Mouse (Mus musculus) adrenal gland, postnatal 14 days (tissue): Measurements from ENCODE around the gene Rpl27a. TPM values are rescaled to one million over a fixed set of nuclear protein-coding genes. Genes with fewer than 3 reads are reported as not detected.

Source experiments
- DNase-seq: peaks from one replicate; pipeline ENCODE4 v3.0.0; 2021; ENCODE audit warnings: mixed read lengths
- long read RNA-seq, 2 experiments: library from polyadenylated mRNA; stranded (forward); transcript quantifications; one replicate each; pipeline ENCODE4 v2.0.0; 2021
- total RNA-seq: library from RNA; stranded (reverse); gene quantifications from 2 replicates; pipeline ENCODE4 v1.2.3, GENCODE M21; 2021

Gene Rpl27a
- 244 and 276 TPM in 2 replicates for total RNA-seq
- long read RNA-seq, experiment 1, transcript Rpl27a-203 (5 exons, 1,158 nt) = major isoform, 307 of 321 reads
- long read RNA-seq, experiment 1, partial matches to known transcripts = 8 of 321 reads
- long read RNA-seq, experiment 1, other reads (novel, unspliced or antisense) = 5 of 321 reads
- long read RNA-seq, experiment 2, transcript Rpl27a-203 (5 exons, 1,158 nt) = major isoform, 317 of 336 reads
- long read RNA-seq, experiment 2, partial matches to known transcripts = 13 of 336 reads
- long read RNA-seq, experiment 2, other reads (novel, unspliced or antisense) = 5 of 336 reads

GRCm38 (mm10) chr7:109518838-109519696 is at the start of gene Rpl27a:
Rpl27a (plus strand) TSS chr7:109519147.
- DNase-seq = peak; percentile 99

- no peak for DNase-seq
Measured at GRCm38 (mm10) chr7:109470700-109471099, 48.2 kb upstream of the Rpl27a start.

GRCm38 (mm10) chr7:109477926-109478325 is 41.0 kb upstream of the Rpl27a start:
- DNase-seq = peak; percentile 40

DNA sequence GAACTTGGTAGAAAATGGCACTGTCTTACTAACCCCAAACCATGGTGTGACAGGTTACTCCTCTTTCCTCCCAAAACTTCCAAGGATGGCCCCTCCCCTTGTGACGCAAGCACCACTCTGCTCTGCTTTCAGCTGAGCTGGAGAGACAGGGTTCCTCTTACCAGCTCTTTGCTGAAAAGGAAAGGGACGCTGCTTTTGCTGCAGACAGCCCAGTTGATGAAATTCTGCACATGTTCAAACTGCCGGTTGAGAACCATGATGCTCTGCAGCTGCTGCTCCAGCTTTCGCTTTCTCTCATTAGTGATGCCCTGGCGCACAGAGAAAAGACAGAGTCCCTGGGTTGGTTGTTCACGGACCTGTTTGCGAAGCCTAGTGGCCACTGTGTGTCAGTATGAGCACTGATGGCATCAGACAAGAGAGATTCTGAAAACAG is 38.2 kb upstream of the Rpl27a start:
- peak; percentile 52 for DNase-seq

DNA sequence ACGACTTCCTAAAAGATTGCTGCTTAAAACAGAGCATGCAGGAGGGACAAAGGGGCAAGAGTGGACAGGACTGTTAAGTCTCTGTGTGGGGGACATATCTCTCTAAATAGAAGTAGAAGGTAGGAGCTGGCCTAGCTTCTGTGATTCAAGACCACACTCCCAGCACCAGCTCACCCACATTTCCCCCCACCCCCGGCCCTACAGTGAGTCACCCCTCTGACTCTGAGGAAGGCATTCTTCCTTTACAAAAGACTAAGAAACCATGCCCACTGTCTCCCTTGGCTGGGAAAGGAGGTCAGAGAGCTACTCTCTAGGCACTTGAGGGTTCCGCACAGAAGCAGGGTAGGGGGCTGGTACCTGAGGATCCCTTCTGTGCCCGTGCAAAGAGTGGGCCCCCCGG is 34.7 kb upstream of the Rpl27a start:
- DNase-seq = no peak

DNA sequence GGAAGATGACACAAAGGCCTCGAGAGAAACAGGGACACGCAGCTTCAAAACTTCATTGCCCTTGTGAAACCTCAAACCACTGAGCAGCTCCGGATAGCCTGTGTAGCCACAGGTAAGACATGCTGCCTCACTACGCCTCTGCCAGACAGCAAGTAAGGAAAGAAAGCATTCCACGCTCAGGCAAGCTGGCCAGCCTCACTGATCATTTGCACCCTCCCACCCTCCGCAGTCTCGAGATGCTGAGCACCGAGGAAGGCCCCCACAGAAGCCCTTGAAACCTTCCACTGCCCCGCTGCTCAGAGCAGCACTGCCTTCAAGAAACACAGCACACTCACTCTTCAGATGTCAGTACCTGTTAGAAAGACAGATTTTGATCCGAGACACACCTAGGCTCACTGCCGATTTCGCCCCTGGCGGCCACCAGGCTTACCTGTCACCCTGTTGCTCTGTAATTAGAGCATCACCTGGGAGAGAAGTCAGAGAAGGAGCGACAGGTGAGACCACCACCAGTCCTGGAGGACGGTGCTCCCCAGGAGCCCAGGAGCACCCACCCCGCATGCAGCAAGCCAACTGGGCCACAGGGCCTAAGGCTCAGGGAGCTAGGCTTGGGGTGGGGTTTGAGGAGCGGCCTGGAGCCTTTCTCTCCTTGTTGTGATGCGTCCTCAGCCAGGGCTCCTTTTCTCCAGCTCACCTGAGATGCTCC is 26.2 kb upstream of the Rpl27a start:
- no peak for DNase-seq

DNA sequence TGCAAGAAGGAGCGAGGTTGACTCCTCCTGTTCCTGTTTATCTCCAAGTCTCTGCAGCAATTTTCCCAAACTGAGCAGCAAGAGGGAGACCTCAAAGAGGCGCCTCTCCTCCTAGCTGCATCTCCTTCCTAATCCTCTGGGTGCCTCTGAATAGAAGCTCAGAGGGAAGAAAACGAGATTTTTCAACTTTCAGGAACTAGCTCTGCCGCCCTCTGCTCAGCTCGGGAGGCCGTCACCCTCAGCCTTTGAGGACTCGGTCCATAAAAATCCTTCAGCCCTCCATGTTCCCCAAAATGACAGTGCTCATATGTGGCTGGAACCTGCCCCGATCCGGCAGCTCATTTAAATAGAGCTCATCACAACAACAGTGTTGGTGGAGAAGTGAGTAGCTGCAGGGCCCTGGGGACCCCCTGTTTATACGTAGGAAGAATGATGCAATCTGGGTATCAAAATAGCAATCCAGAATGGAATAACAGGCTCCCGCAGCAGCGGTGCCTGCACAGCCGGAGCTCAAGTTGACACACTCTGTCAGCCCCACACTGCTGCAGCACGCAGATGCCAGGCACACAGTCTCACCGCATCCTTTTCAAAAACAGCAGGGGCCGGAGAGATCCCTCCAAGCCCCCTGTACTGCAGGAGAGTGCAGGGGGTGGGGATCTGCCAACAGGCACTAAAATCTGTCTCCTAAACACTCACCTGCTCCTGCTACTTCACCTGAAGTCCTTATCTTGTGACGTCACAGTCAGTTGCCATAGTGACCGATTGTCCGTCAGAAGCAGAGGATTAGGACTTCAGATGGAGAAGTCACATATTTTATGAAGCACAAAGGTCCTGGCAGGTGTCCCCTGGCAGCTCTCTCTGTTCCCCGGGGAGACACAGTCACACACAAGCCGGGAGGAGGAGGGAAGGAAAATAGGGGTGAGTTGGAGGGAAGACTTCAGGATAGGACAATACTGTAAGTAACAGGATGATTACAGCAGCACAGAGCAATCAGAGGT is 25.3 kb upstream of the Rpl27a start:
- DNase-seq = peak; percentile 68

DNA sequence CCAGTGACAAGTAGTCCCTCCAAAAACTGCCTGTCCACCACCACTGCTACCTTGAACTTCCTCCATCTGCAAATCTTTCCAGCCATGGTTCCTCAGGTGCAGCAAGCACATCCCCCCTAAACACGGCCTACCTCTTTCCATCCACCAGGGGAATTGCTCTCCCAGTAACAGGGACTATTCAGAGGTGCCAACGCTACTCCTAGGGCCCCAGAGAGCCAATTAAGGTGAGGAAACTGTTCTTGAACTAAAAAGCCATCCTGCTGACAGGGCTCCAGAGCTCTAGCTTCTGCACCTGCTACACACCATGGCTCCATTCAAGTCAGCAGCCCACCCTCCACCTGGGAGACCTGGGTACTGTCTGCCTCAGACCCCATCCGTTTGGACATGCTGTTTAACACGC is 21.4 kb upstream of the Rpl27a start:
- DNase-seq = no peak

- peak; percentile 21 for DNase-seq
Measured at GRCm38 (mm10) chr7:109507119-109507518, 11.8 kb upstream of the Rpl27a start.

DNA sequence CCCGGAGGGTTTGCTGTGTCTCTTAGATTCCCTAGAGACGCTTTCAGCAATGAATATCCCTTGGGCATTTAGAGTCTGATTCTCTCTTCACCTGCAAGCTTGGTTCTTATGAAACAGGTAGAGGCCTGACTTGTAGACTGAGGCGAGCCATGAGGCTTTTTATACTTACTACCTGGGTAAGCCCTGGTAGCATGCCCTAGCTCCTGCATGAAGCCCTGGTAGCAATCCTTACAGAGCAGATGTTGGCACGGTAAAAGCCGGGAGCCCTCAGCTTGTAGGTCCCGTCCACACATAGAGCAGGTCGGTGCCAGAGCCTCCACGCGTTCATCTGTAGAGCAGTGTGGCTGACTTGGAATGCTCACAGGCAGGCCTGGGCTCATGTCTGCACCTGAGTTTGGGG is 11.4 kb upstream of the Rpl27a start:
- no peak for DNase-seq

DNA sequence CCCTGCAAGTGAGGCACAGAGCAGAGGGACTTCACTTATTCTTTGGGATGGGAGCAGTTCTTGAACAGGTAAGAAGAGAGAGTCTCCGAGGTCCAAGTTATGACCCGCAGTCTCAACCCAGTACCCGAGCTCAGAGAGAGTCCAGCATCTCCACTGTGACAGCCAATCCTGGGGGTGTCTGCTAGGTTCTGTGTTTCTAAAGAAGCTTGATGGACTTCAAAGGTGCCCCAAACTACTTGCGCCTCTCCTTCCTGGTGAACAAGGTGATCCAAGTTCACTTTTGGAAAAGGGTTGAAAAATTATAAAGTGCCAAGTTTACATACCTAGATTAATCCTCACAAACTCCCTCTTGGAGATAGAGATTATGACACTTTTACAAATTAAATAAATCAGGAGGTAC is 10.9 kb upstream of the Rpl27a start, which contains the start of gene Trim66:
Trim66 (minus strand) TSS at position 101 of the 400 bp plus-strand sequence.
- no peak for DNase-seq

DNA sequence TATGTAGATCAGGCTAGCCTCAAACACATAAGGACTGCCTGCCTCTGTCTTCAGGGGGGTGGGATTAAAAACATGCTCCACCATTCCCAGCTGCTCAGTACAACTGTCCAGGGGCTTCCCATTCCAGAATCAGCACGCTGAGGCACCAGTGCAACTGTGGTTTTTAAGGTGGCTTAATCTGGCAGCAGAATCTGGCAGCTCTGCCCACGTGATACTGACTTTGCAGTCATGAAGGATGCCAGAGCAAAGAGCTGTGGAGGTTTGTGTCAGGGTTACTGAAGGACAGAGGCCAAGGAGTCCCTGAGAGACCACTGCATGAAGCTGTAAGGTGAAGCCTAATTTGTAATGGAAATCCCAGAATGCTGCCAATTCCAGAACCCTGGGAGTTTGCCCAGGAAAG is 8.1 kb upstream of the Rpl27a start:
- no peak for DNase-seq

DNA sequence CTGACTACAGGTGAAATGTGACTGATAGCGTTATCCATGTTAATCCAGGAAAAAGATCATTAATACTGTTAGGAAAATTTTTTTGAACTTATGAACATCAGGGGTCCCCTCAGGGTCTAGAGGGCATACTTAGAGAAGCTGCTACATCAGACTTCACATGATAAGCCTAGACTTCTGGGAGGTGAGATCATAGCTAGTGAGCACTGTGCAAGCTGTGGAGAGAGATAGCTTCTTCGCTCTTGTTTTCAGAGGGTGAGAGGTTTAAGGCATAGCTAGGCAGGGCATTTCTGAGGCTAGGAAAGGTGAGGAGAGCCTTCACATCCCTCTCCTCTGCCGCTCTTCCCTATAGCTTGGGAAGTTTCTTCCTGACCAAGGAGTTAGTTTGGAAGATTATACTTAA is 7.1 kb upstream of the Rpl27a start:
- no peak for DNase-seq

- no peak for DNase-seq
Measured at GRCm38 (mm10) chr7:109516500-109516899, 2.4 kb upstream of the Rpl27a start.

- no peak for DNase-seq
Measured at GRCm38 (mm10) chr7:109518036-109518681, 788 bp upstream of the Rpl27a start.

DNA sequence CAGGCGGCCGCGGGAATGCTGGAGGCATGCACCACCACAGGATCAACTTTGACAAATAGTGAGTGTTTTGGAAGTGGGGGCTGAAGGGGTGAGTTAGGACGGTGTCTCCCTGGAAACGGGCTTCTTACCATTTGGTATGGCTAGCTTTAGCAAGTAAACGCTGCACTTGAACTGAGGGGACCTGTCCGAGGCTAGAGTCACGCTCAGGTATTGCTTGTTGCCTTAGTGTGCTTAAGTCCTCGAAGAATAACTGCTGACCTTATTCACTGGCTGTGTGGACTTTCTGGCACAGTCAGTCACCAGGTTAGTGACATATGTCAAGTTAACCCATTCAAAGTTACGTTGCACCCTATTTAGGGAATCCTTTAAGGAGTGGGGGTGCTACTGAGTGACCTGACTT is 989 bp downstream of the Rpl27a start:
- no peak for DNase-seq

- no peak for DNase-seq
Measured at GRCm38 (mm10) chr7:109522084-109522483, 3.1 kb downstream of the Rpl27a start.

- DNase-seq = no peak
Measured at GRCm38 (mm10) chr7:109523304-109523703, 4.4 kb downstream of the Rpl27a start.

DNA sequence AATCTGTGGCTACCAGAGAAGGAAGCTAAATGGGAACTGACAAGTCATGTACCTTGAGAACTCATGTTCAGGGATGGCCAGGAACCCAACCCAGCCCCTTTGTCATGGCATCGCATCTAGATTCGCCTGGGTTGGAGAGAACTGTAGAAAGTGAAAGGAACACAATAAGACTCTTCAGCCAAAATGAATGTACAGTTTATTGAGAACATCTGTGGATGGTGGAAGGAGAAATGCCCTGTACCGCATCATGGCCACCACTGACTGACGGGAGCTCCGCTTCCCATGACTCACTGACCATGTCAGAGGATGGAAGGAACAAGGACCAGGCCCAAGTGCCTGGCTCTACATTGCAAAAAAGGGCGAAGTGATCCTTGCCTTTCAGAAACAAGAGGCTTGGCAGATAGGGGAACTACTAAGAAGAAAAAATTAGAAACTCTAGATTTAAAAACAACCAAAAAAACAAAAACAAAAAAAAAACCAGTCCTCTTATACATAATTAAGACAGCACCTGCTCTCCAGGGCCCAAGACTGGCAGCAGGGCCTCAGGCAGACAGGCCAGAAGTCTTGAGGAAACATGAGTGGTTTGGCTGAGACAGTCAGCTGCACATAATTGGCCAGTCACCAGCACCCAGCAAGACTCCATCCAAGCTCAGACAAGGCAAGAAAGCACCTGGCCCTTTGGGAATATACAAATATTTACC is 4.9 kb downstream of the Rpl27a start:
- DNase-seq = no peak

DNA sequence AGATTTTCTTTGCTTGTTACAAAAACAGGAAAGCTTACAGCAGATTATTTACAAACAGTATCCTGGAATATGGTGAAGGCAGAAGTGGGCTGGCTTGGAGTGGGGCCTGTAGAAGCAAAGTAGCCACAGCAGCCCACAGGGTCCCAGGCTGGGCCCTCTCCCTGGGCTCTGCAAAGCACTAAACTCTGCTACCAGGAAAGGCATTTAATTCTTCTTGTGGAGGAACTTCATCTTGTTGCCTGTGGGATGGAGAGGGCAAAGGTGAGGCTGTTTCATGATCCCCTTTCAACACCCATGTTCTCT is 5.4 kb downstream of the Rpl27a start:
- no peak for DNase-seq

GRCm38 (mm10) chr7:109524763-109525162 is 5.8 kb downstream of the Rpl27a start:
- no peak for DNase-seq
